Mouse (Mus musculus) MEL (cell line): ENCODE results near the gene Gm10491. TPM values are rescaled to one million over a fixed set of nuclear protein-coding genes. Genes with fewer than 3 reads are reported as not detected.

Source experiments
- DNase-seq: peaks from one replicate; pipeline ENCODE4 v3.0.0; 2011; ENCODE audit warnings: low read depth, low spot score
- H3K27ac ChIP-seq: 2 replicates; pipeline ENCODE4 v1.5.1; 2012; ENCODE audit warnings: low read depth, mild to moderate bottlenecking, control low read depth, low read length, moderate library complexity; ENCODE audit not compliant: control insufficient read depth
- H3K27me3 ChIP-seq, 2 experiments: fragments of 150-350 bp in 1 of 2; sonication (generic) in 1 of 2; 2 replicates each; pipeline ENCODE4 v1.6.1; 2012; ENCODE audit warnings: low read length in 2 of 2, mild to moderate bottlenecking in 2 of 2, improper control_type of control experiment in 1 of 2, moderate library complexity in 1 of 2; ENCODE audit not compliant: insufficient read depth in 2 of 2, control insufficient read depth in 1 of 2
- H3K36me3 ChIP-seq, 2 experiments: 2 replicates each; pipeline ENCODE4 v1.6.1; 2012 to 2014; ENCODE audit warnings: low read length in 2 of 2, improper control_type of control experiment in 1 of 2, inconsistent platforms in 1 of 2, mild to moderate bottlenecking in 1 of 2; ENCODE audit not compliant: insufficient read depth in 2 of 2, control insufficient read depth in 1 of 2
- H3K4me1 ChIP-seq, 2 experiments: fragments of 150-350 bp in 1 of 2; sonication (generic) in 1 of 2; 2 replicates each; pipeline ENCODE4 v1.6.1; 2012; ENCODE audit warnings: low read length in 2 of 2, improper control_type of control experiment in 1 of 2, mild to moderate bottlenecking in 1 of 2; ENCODE audit not compliant: insufficient read depth in 2 of 2, control insufficient read depth in 1 of 2
- H3K4me3 ChIP-seq, 2 experiments: fragments of 150-350 bp in 1 of 2; sonication (generic) in 1 of 2; 2 replicates each; pipeline ENCODE4 v1.5.1; 2012; ENCODE audit warnings: low read depth in 2 of 2, low read length in 2 of 2, mild to moderate bottlenecking in 2 of 2, moderate library complexity in 2 of 2, control low read depth in 1 of 2, improper control_type of control experiment in 1 of 2; ENCODE audit not compliant: control insufficient read depth in 1 of 2, insufficient read depth in 1 of 2
- H3K79me2 ChIP-seq: 2 replicates; pipeline ENCODE4 v1.6.1; 2012; ENCODE audit warnings: mild to moderate bottlenecking, low read length, moderate library complexity; ENCODE audit not compliant: control insufficient read depth, poor library complexity, insufficient read depth
- H3K9ac ChIP-seq: 2 replicates; pipeline ENCODE4 v1.6.1; 2012; ENCODE audit warnings: low read depth, mild to moderate bottlenecking, control low read depth, low read length, moderate library complexity; ENCODE audit not compliant: control insufficient read depth, poor library complexity, severe bottlenecking
- H3K9me3 ChIP-seq: fragments of 150-350 bp; sonication (generic); replicated peaks from 2 replicates; pipeline ENCODE4 v1.6.1; 2012; ENCODE audit warnings: mild to moderate bottlenecking, low read length, improper control_type of control experiment, moderate library complexity; ENCODE audit not compliant: insufficient read depth
- BHLHE40 ChIP-seq: IDR thresholded peaks from 2 replicates; pipeline ENCODE4 v1.6.1; 2012; ENCODE audit warnings: low read depth, mild to moderate bottlenecking, inconsistent platforms, low read length, improper control_type of control experiment, borderline replicate concordance
- CHD1 ChIP-seq: IDR thresholded peaks from 2 replicates; pipeline ENCODE4 v1.6.1; 2012; ENCODE audit warnings: low read depth, mild to moderate bottlenecking, inconsistent platforms, low read length, improper control_type of control experiment
- CHD2 ChIP-seq: IDR thresholded peaks from 2 replicates; pipeline ENCODE4 v1.6.1; 2011; ENCODE audit warnings: low read length, improper control_type of control experiment
- CTCF ChIP-seq, 3 experiments: IDR thresholded peaks in 2 of 3; conservative IDR thresholded peaks in 1 of 3; 2 replicates each; pipeline ENCODE4 v1.5.1; 2011 to 2012; ENCODE audit warnings: low read length in 3 of 3, low read depth in 2 of 3, mild to moderate bottlenecking in 2 of 3, improper control_type of control experiment in 1 of 3, inconsistent platforms in 1 of 3, mixed read lengths in 1 of 3, moderate library complexity in 1 of 3; ENCODE audit not compliant: control insufficient read depth in 1 of 3, insufficient read depth in 1 of 3, poor library complexity in 1 of 3, severe bottlenecking in 1 of 3
- E2F4 ChIP-seq: IDR thresholded peaks from 2 replicates; pipeline ENCODE4 v1.6.1; 2011; ENCODE audit warnings: low read depth, low read length, improper control_type of control experiment, borderline replicate concordance
- ELF1 ChIP-seq: IDR thresholded peaks from 2 replicates; pipeline ENCODE4 v1.6.1; 2014; ENCODE audit warnings: low read depth, mild to moderate bottlenecking, inconsistent platforms, low read length, improper control_type of control experiment, moderate library complexity
- ETS1 ChIP-seq: IDR thresholded peaks from 2 replicates; pipeline ENCODE4 v1.6.1; 2012; ENCODE audit warnings: low read depth, mild to moderate bottlenecking, inconsistent platforms, low read length, improper control_type of control experiment, moderate library complexity
- GABPA ChIP-seq: IDR thresholded peaks from 2 replicates; pipeline ENCODE4 v1.6.1; 2012; ENCODE audit warnings: low read depth, mild to moderate bottlenecking, inconsistent platforms, low read length, improper control_type of control experiment, moderate library complexity
- GATA1 ChIP-seq: IDR thresholded peaks from 2 replicates; pipeline ENCODE4 v1.6.1; 2011; ENCODE audit warnings: low read depth, low read length, improper control_type of control experiment
- JUND ChIP-seq: IDR thresholded peaks from 2 replicates; pipeline ENCODE4 v1.6.1; 2011; ENCODE audit warnings: low read depth, mild to moderate bottlenecking, improper control_type of control experiment, low read length
- KAT2A ChIP-seq: conservative IDR thresholded peaks from 2 replicates; pipeline ENCODE4 v1.6.1; 2012; ENCODE audit warnings: low read depth, low read length, improper control_type of control experiment, inconsistent platforms
- MAFK ChIP-seq: IDR thresholded peaks from 2 replicates; pipeline ENCODE4 v1.6.1; 2011; ENCODE audit warnings: low read depth, mild to moderate bottlenecking, low read length, improper control_type of control experiment, borderline replicate concordance
- MAX ChIP-seq: IDR thresholded peaks from 2 replicates; pipeline ENCODE4 v1.6.1; 2011; ENCODE audit warnings: low read length, improper control_type of control experiment
- MAZ ChIP-seq: IDR thresholded peaks from 2 replicates; pipeline ENCODE4 v1.6.1; 2012; ENCODE audit warnings: low read depth, mild to moderate bottlenecking, inconsistent platforms, low read length, improper control_type of control experiment
- NELFE ChIP-seq: IDR thresholded peaks from 2 replicates; pipeline ENCODE4 v1.6.1; 2011; ENCODE audit warnings: low read depth, low read length, improper control_type of control experiment
- NRF1 ChIP-seq: IDR thresholded peaks from 2 replicates; pipeline ENCODE4 v1.6.1; 2014; ENCODE audit warnings: low read depth, mild to moderate bottlenecking, inconsistent platforms, low read length, improper control_type of control experiment, moderate library complexity; ENCODE audit not compliant: poor library complexity, insufficient read depth, severe bottlenecking
- POLR2A ChIP-seq, 2 experiments: IDR thresholded peaks; 2 replicates each; pipeline ENCODE4 v1.6.1; 2011 to 2012; ENCODE audit warnings: low read length in 2 of 2, mild to moderate bottlenecking in 2 of 2, control low read depth in 1 of 2, improper control_type of control experiment in 1 of 2, low read depth in 1 of 2, moderate library complexity in 1 of 2; ENCODE audit not compliant: control insufficient read depth in 1 of 2, insufficient read depth in 1 of 2, poor library complexity in 1 of 2
- POLR2AphosphoS2 ChIP-seq: IDR thresholded peaks from 2 replicates; pipeline ENCODE4 v1.6.1; 2011; ENCODE audit warnings: low read length, improper control_type of control experiment
- POLR2AphosphoS5 ChIP-seq: IDR thresholded peaks from 2 replicates; pipeline ENCODE4 v1.6.1; 2012; ENCODE audit warnings: low read depth, borderline replicate concordance, mild to moderate bottlenecking, inconsistent platforms, low read length, moderate library complexity, mixed read lengths
- RCOR1 ChIP-seq: IDR thresholded peaks from 2 replicates; pipeline ENCODE4 v1.6.1; 2012; ENCODE audit warnings: low read depth, mild to moderate bottlenecking, inconsistent platforms, low read length, improper control_type of control experiment
- SIN3A ChIP-seq: IDR thresholded peaks from 2 replicates; pipeline ENCODE4 v1.6.1; 2012; ENCODE audit warnings: low read length, improper control_type of control experiment, inconsistent platforms
- SMC3 ChIP-seq: IDR thresholded peaks from 2 replicates; pipeline ENCODE4 v1.6.1; 2011; ENCODE audit warnings: low read depth, low read length, improper control_type of control experiment
- TAL1 ChIP-seq: IDR thresholded peaks from 2 replicates; pipeline ENCODE4 v1.6.1; 2012; ENCODE audit warnings: mild to moderate bottlenecking, inconsistent platforms, low read length, moderate library complexity, mixed read lengths
- TBP ChIP-seq: IDR thresholded peaks from 2 replicates; pipeline ENCODE4 v1.8.0; 2011; ENCODE audit warnings: low read depth, low read length, improper control_type of control experiment
- USF1 ChIP-seq: IDR thresholded peaks from 2 replicates; pipeline ENCODE4 v1.6.1; 2014; ENCODE audit warnings: low read depth, mild to moderate bottlenecking, inconsistent platforms, low read length, improper control_type of control experiment, moderate library complexity
- ZC3H11A ChIP-seq: IDR thresholded peaks from 2 replicates; pipeline ENCODE4 v1.6.1; 2012; ENCODE audit warnings: low read depth, mild to moderate bottlenecking, inconsistent platforms, low read length, improper control_type of control experiment
- ZKSCAN1 ChIP-seq: IDR thresholded peaks from 2 replicates; pipeline ENCODE4 v1.6.1; 2012; ENCODE audit warnings: low read depth, mild to moderate bottlenecking, inconsistent platforms, low read length, improper control_type of control experiment, moderate library complexity
- ZMIZ1 ChIP-seq: IDR thresholded peaks from 2 replicates; pipeline ENCODE4 v1.6.1; 2012; ENCODE audit warnings: low read depth, mild to moderate bottlenecking, inconsistent platforms, low read length, improper control_type of control experiment, moderate library complexity
- ZNF384 ChIP-seq: IDR thresholded peaks from 2 replicates; pipeline ENCODE4 v1.6.1; 2012; ENCODE audit warnings: low read depth, mild to moderate bottlenecking, inconsistent platforms, low read length, improper control_type of control experiment
- polyA plus RNA-seq, 2 experiments: library from polyadenylated mRNA; stranded (reverse) in 1 of 2; unstranded in 1 of 2; fragments of >175 nt in 1 of 2; fragments of >200 nt in 1 of 2; gene quantifications; 2 replicates each; pipeline versions ENCODE4 v1.2.1 to v1.2.4; 2012; ENCODE audit warnings: low replicate concordance in 2 of 2, low read depth in 1 of 2; ENCODE audit not compliant: insufficient read length in 2 of 2, insufficient read depth in 1 of 2, missing spikeins in 1 of 2
- total RNA-seq: library from RNA; depleted of rRNA; stranded (reverse); fragments of 300-350 nt; gene quantifications from 2 replicates; pipeline ENCODE4 v1.2.3, GENCODE M21; 2012

Gm10491 gene
- total and polyA plus RNA-seq, 3 experiments, result not detected

DNA sequence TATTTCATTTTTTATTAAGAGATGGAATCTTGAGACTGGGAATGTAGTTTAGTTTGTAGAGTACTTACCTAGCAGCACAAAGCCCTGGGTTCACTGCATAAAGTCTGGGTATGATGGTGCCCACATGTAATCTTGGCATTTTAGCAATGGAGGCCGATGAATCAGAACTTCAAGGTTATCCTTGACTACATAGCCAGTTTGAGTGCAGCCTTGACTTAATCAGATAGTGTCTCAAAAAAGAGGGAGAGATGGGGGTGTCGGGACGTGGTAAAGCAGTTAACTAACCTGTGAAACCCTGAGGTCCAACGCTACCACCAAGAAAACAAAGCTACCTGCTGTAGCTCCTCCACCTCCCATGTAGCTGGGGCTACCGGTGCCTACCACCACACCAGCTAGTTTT, 3.2 kb downstream of the Gm10491 start:
- H3K36me3 ChIP-seq, result peaks cover 0 to 8% of the 10 kb centered on the region in 2 experiments; a peak in 3 of 4 replicates
- peaks cover 3% of the 10 kb centered on the region; the same call in 1 of the 2 replicates for H3K79me2 ChIP-seq
- H3K27me3 ChIP-seq, result no peaks in the 10 kb centered on the region
- H3K27ac ChIP-seq, result no peak overlapping the region
- TF ChIP-seq RCOR1, result no peak
- no peak for TF ChIP-seq MAX
- no peak for DNase-seq
- H3K9ac ChIP-seq, result no peak overlapping the region
- H3K9me3 ChIP-seq, result no peaks in the 10 kb centered on the region
- H3K4me1 ChIP-seq, result peaks cover 0 to 5% of the 10 kb centered on the region in 2 experiments; a peak in 2 of 4 replicates
- H3K4me3 ChIP-seq, result no peak overlapping the region

GRCm38 (mm10) chrX:7898880-7899874, 8.5 kb downstream of the Gm10491 start, which contains the start of the genes Pqbp1 and Timm17b:
Pqbp1 (minus strand) TSS chrX:7899269.
Timm17b (plus strand) TSS chrX:7899357.
- Histone ChIP-seq H3K9ac (peak within 1 kb of the TSS; percentile 81), H3K36me3 (peaks cover 1 to 8% of the 10 kb centered on the region in 2 experiments; a peak in 3 of 4 replicates), H3K4me1 (peaks cover 2 to 9% of the 10 kb centered on the region in 2 experiments; a peak in 3 of 4 replicates), H3K4me3 (peak within 1 kb of the TSS; percentile 77 to 97), H3K27me3 (no peaks in the 10 kb centered on the region), H3K79me2 (peaks cover 9% of the 10 kb centered on the region), H3K27ac (peak within 1 kb of the TSS; percentile 94), H3K9me3 (no peaks in the 10 kb centered on the region)
- DNase-seq, result peak; percentile 99
- TF ChIP-seq TAL1 (no peak), SIN3A (peak; percentile 78), CHD1 (peak; percentile 100), MAZ (peak; percentile 91; the same call in 1 of the 2 replicates), POLR2AphosphoS5 (no peak), GATA1 (0 out of 2 replicates have a peak, but pooled peaks have one; percentile 1), KAT2A (peak; percentile 31; the same call in 1 of the 2 replicates), USF1 (no peak), ZNF384 (0 out of 2 replicates have a peak, but pooled peaks have one; percentile 14), CHD2 (no peak), E2F4 (peak; percentile 60; the same call in 1 of the 2 replicates), TBP (peak; percentile 80), JUND (no peak), NELFE (peak; percentile 85), SMC3 (no peak), POLR2AphosphoS2 (peak; percentile 73; the same call in 1 of the 2 replicates), GABPA (no peak), ETS1 (no peak), ELF1 (peak; percentile 34; the same call in 1 of the 2 replicates), RCOR1 (no peak; the same call in 1 of the 2 replicates), POLR2A (IDR thresholded peaks at IDR 0.05; ENCODE audit: control insufficient read depth in 1 of 2, insufficient read depth in 1 of 2, low read depth in 1 of 2, low read length in 2 of 2, poor library complexity in 1 of 2) (peak in 1 of 2 experiments; percentile 72; a peak in 3 of 4 replicates), ZC3H11A (no peak; the same call in 1 of the 2 replicates), ZKSCAN1 (no peak), BHLHE40 (no peak), ZMIZ1 (peak; percentile 84), MAFK (no peak), CTCF (IDR thresholded peaks at IDR 0.05 in 2 of 3, conservative IDR thresholded peaks at IDR 0.05 in 1 of 3; ENCODE audit: control insufficient read depth in 1 of 3, insufficient read depth in 1 of 3, low read depth in 2 of 3, low read length in 3 of 3, poor library complexity in 1 of 3, severe bottlenecking in 1 of 3) (no peak), NRF1 (peak; percentile 64), MAX (peak; percentile 62; the same call in 1 of the 2 replicates)
